In genomic region chr4:118465697-118466163, GRCm38 (mm10) we compare ENCODE assay signal across 10 mouse cellular contexts. TPM values are rescaled to one million over a fixed set of nuclear protein-coding genes. Genes with fewer than 3 reads are reported as not detected.
A peak's percentile ranks its signal among the peaks of the same experiment; 100 is the strongest.
DNase-seq lines count a peak whose midpoint lies in the region; ATAC-seq and TF ChIP-seq lines count a peak whose summit lies in the region.
"Had no signal": no experiment of that assay in that cellular context is flagged by ENCODE, and none has a peak within 500 bp of the region (broad histone marks: within the 10 kb centered on the region; RNA-seq: fewer than 3 reads in every experiment).

No protein-coding gene starts in this region.

- 0 out of 2 replicates have a peak, but pooled peaks cover 3% of the 10 kb centered on the region for H3K4me1 ChIP-seq in intestine, embryonic 15.5 days (replicated peaks)
- H3K4me1 ChIP-seq in liver, postnatal 0 days (ENCODE audit: insufficient read depth): no peaks in the 10 kb centered on the region
- H3K4me1 ChIP-seq: embryonic facial prominence, embryonic 13.5 days had no signal

- H3K4me2 ChIP-seq in intestine, embryonic 15.5 days (replicated peaks): no peak overlapping the region; the same call in 1 of the 2 replicates
- H3K4me2 ChIP-seq in liver, postnatal 0 days (ENCODE audit: low read depth, low read length): no peak overlapping the region
- H3K4me2 ChIP-seq: embryonic facial prominence, embryonic 13.5 days had no signal

- H3K27me3 ChIP-seq in intestine, embryonic 15.5 days (replicated peaks): no peaks in the 10 kb centered on the region
- H3K27me3 ChIP-seq in liver, postnatal 0 days (ENCODE audit: insufficient read depth, low read length): no peaks in the 10 kb centered on the region
- H3K27me3 ChIP-seq: embryonic facial prominence, embryonic 13.5 days had no signal

- WGBS in intestine, embryonic 15.5 days: 26% methylated on average over 11 of the region's 11 CpGs
- WGBS in liver, postnatal 0 days (ENCODE audit: insufficient replicate concordance): 32% methylated on average over 11 of the region's 11 CpGs

- H3K27ac ChIP-seq in intestine, embryonic 15.5 days: no peak overlapping the region
- no peak overlapping the region for H3K27ac ChIP-seq in liver, postnatal 0 days (ENCODE audit: low read depth)
- H3K27ac ChIP-seq: embryonic facial prominence, embryonic 13.5 days had no signal

- peak; percentile 61 for ATAC-seq in intestine, embryonic 15.5 days
- ATAC-seq in liver, postnatal 0 days: peak; percentile 54
- ATAC-seq in erythroid progenitor cell, adult 5-6 weeks (replicated peaks; ENCODE audit: low FRiP score, poor library complexity, severe bottlenecking): no peak
- ATAC-seq: activated CD4-positive, CD25-positive, alpha-beta regulatory T cell, adult 4 months had no signal

- TF ChIP-seq CTCF in liver, postnatal 0 days (IDR thresholded peaks at IDR 0.05; ENCODE audit: low read depth): 0 out of 2 replicates have a peak, but pooled peaks have one; percentile 9

- peak; percentile 19 for DNase-seq in adrenal gland, postnatal 10 days
- peak; percentile 48 for DNase-seq in embryo, embryonic 9.5 days (ENCODE audit: extremely low spot score)
- no peak for DNase-seq in liver, postnatal 0 days
- DNase-seq in right cerebral cortex, postnatal 14 days: no peak
- no peak for DNase-seq in thymus, postnatal 10 days (ENCODE audit: low spot score in 2 of 2)

- H3K4me3 ChIP-seq in intestine, embryonic 15.5 days (replicated peaks): no peak overlapping the region
- no peak overlapping the region for H3K4me3 ChIP-seq in liver, postnatal 0 days (ENCODE audit: low read depth, low read length)
- H3K4me3 ChIP-seq: embryonic facial prominence, embryonic 13.5 days had no signal

- no peak for TF ChIP-seq EP300 in liver, postnatal 0 days (IDR thresholded peaks at IDR 0.05; ENCODE audit: low read depth)

- H3K36me3 ChIP-seq in intestine, embryonic 15.5 days: no peaks in the 10 kb centered on the region
- H3K36me3 ChIP-seq in liver, postnatal 0 days (replicated peaks; ENCODE audit: insufficient read depth, low read length): no peaks in the 10 kb centered on the region
- H3K36me3 ChIP-seq: embryonic facial prominence, embryonic 13.5 days had no signal

- no peak overlapping the region for H3K9ac ChIP-seq in intestine, embryonic 15.5 days
- no peak overlapping the region for H3K9ac ChIP-seq in liver, postnatal 0 days (replicated peaks)
- H3K9ac ChIP-seq: embryonic facial prominence, embryonic 13.5 days had no signal

- no peaks in the 10 kb centered on the region for H3K9me3 ChIP-seq in intestine, embryonic 15.5 days
- H3K9me3 ChIP-seq in liver, postnatal 0 days (ENCODE audit: low read length): no peaks in the 10 kb centered on the region
- H3K9me3 ChIP-seq: embryonic facial prominence, embryonic 13.5 days had no signal

RNA-seq across cellular contexts. Expression of gene Mpl, which starts 8.4 kb away (rescaled TPM):
- total RNA-seq in adrenal gland, postnatal 10 days (2021): under 1 TPM; 0.15 to 0.30 TPM
- 0.30 and 0.31 TPM in 2 replicates for polyA plus RNA-seq in intestine, embryonic 15.5 days (2015; fragmentation: Nextera tagmentation; extraction: Ambion mirVana)
- 9.0 and 9.3 TPM in 2 replicates for polyA plus RNA-seq in liver, postnatal 0 days (2015; fragmentation: Nextera tagmentation; extraction: Ambion mirVana)
- total RNA-seq in erythroid progenitor cell, adult 5-6 weeks (2015; ENCODE audit: low replicate concordance): 0.72 and 3.8 TPM in 2 replicates
- total RNA-seq in erythroid progenitor cell, adult 5-6 weeks (2017; ENCODE audit: low replicate concordance): 0.77 TPM in 1 of 2 replicates, not detected in the other
- total RNA-seq: monocyte, adult 5-6 weeks had no signal
- polyA plus RNA-seq: activated CD4-positive, CD25-positive, alpha-beta regulatory T cell, adult 4 months had no signal

RNA-seq across cellular contexts. Expression of gene Tie1, which starts 24.1 kb away (rescaled TPM):
- 10 to 100 TPM; 67.3 to 74.7 TPM for total RNA-seq in adrenal gland, postnatal 10 days (2021)
- 22.5 and 23.7 TPM in 2 replicates for polyA plus RNA-seq in intestine, embryonic 15.5 days (2015; fragmentation: Nextera tagmentation; extraction: Ambion mirVana)
- polyA plus RNA-seq in liver, postnatal 0 days (2015; fragmentation: Nextera tagmentation; extraction: Ambion mirVana): 7.1 and 8.2 TPM in 2 replicates
- total RNA-seq in erythroid progenitor cell, adult 5-6 weeks (2015; ENCODE audit: low replicate concordance): not detected in 2 replicates
- total RNA-seq in erythroid progenitor cell, adult 5-6 weeks (2017; ENCODE audit: low replicate concordance): not detected in 2 replicates
- total RNA-seq: monocyte, adult 5-6 weeks had no signal
- polyA plus RNA-seq: activated CD4-positive, CD25-positive, alpha-beta regulatory T cell, adult 4 months had no signal

RNA-seq across cellular contexts. Expression of gene Cdc20, which starts 28.6 kb away (rescaled TPM):
- 10 to 100 TPM; 23.2 to 28.9 TPM for total RNA-seq in adrenal gland, postnatal 10 days (2021)
- 223 and 226 TPM in 2 replicates for polyA plus RNA-seq in intestine, embryonic 15.5 days (2015; fragmentation: Nextera tagmentation; extraction: Ambion mirVana)
- polyA plus RNA-seq in liver, postnatal 0 days (2015; fragmentation: Nextera tagmentation; extraction: Ambion mirVana): 53.9 and 63.0 TPM in 2 replicates
- total RNA-seq in erythroid progenitor cell, adult 5-6 weeks (2015; ENCODE audit: low replicate concordance): 127 and 137 TPM in 2 replicates
- total RNA-seq in erythroid progenitor cell, adult 5-6 weeks (2017; ENCODE audit: low replicate concordance): 157 and 162 TPM in 2 replicates

RNA-seq across cellular contexts. Expression of gene Elovl1, which starts 37.8 kb away (rescaled TPM):
- 10 to 100 TPM; 53.2 to 56.5 TPM for total RNA-seq in adrenal gland, postnatal 10 days (2021)
- 178 and 197 TPM in 2 replicates for polyA plus RNA-seq in intestine, embryonic 15.5 days (2015; fragmentation: Nextera tagmentation; extraction: Ambion mirVana)
- 48.4 and 51.5 TPM in 2 replicates for polyA plus RNA-seq in liver, postnatal 0 days (2015; fragmentation: Nextera tagmentation; extraction: Ambion mirVana)
- total RNA-seq in erythroid progenitor cell, adult 5-6 weeks (2015; ENCODE audit: low replicate concordance): 25.6 and 56.6 TPM in 2 replicates
- total RNA-seq in erythroid progenitor cell, adult 5-6 weeks (2017; ENCODE audit: low replicate concordance): 33.8 and 46.0 TPM in 2 replicates

RNA-seq across cellular contexts. Expression of gene Med8, which starts 56.6 kb away (rescaled TPM):
- 10 to 100 TPM; 63.3 to 73.5 TPM for total RNA-seq in adrenal gland, postnatal 10 days (2021)
- polyA plus RNA-seq in intestine, embryonic 15.5 days (2015; fragmentation: Nextera tagmentation; extraction: Ambion mirVana): 102 and 103 TPM in 2 replicates
- polyA plus RNA-seq in liver, postnatal 0 days (2015; fragmentation: Nextera tagmentation; extraction: Ambion mirVana): 55.2 and 59.7 TPM in 2 replicates
- 62.7 and 72.5 TPM in 2 replicates for total RNA-seq in erythroid progenitor cell, adult 5-6 weeks (2015; ENCODE audit: low replicate concordance)
- total RNA-seq in erythroid progenitor cell, adult 5-6 weeks (2017; ENCODE audit: low replicate concordance): 63.6 and 68.4 TPM in 2 replicates

Comparison
In these comparisons a context has a peak if more than half of its experiments do, and no peak if none do; other contexts are left out.
1. DNase-seq: peak in adrenal gland, postnatal 10 days (single experiment) and embryo, embryonic 9.5 days (single experiment); none in liver, postnatal 0 days (single experiment), right cerebral cortex, postnatal 14 days (single experiment) and thymus, postnatal 10 days (0 of 2).
2. RNA of gene Tie1, which starts 24.1 kb away (total RNA-seq): 67.3 to 74.7 TPM in adrenal gland, postnatal 10 days; not detected in erythroid progenitor cell, adult 5-6 weeks; every median in the first group is over 10 times any median in the second.
3. RNA of gene Cdc20, which starts 28.6 kb away (total RNA-seq): 127 to 162 TPM in erythroid progenitor cell, adult 5-6 weeks; 23.2 to 28.9 TPM in adrenal gland, postnatal 10 days; every median in the first group is over 4 times any median in the second.